Mouse (Mus musculus): Measurements from ENCODE around the gene Txndc15. TPM values are rescaled to one million over a fixed set of nuclear protein-coding genes. Genes with fewer than 3 reads are reported as not detected.

Gene Txndc15
- polyA plus RNA-seq, 1 experiment from 2014 or later: 125 TPM

DNA sequence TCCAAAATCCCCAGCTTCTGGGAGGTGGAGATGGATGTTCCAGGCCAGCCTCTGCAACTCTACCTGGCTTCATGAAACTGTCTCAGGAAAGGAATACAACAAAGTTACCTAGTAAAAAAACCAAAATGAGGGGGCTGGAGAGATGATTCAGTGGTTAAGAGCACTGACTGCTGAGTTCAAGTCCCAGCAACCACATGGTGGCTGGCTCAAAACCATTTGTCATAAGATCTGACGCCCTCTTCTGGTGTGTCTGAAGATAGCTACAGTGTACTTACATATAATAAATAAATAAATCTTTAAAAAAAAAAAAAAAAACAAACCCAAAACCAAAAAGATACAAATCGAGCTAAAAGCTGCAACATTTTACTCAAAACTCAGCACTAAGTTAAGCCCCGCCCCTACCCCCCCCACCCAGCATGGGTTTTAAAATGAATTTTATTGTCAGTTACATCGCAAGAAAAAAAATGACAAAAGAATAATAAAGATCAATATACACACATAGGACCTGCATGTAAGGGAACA lies 12.2 kb downstream of the Txndc15 start:
- Histone ChIP-seq H3K4me3 (replicated peaks; ENCODE audit: low read length) (peak overlapping the region; percentile 66), H3K9ac (replicated peaks; ENCODE audit: low read depth, low read length) (peak overlapping the region; percentile 74), H3K27me3 (replicated peaks; ENCODE audit: control insufficient read depth, insufficient read depth, low read length) (no peaks in the 10 kb centered on the region), H3K36me3 (ENCODE audit: control insufficient read depth, insufficient read depth) (peaks cover 9% of the 10 kb centered on the region; the same call in 1 of the 2 replicates), H3K9me3 (ENCODE audit: control insufficient read depth, low read length) (no peaks in the 10 kb centered on the region), H3K27ac (ENCODE audit: low read length) (peak overlapping the region; percentile 95), H3K4me1 (replicated peaks; ENCODE audit: control insufficient read depth, insufficient read depth, low read length) (peaks cover 4% of the 10 kb centered on the region; the same call in 1 of the 2 replicates), H3K4me2 (ENCODE audit: low read length) (peak overlapping the region; percentile 74)
- WGBS: 4% methylated on average over 4 of the region's 4 CpGs
- ATAC-seq: no peak

DNA sequence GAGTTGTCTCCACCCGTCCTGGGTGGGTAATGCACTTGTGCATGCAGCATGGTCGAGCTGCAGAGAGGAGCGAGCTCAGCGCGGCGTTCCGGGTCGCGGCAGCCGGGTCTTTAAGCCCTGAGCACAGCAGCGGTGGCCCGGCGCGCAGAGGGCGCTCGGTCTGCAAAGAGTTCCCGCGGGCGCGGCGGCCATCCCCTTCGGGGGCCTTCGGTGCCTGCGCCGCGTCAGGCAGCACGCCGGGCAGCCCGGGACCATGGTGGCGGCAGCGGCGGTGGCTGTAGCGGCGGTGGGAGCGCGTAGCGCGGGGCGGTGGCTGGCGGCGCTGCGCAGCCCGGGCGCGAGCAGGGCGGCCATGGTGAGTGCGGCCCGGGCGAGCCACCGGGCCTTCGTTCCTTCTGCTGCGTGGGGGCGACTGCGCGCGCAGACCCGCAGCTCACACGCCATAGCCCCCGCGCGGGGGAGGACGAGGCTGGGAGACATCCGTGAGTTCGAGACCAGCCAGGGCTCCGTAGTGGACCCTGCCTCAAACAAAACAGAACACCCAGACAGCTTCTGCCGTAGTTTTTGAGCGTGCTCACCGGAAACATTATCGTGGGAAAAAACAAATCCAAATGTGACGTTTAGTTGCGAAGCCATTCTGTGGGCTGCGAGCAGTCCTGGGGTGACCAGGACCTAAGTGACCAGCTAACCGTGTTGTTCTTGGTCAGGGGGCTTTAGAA lies 12.8 kb downstream of the Txndc15 start, which contains the start of gene Pcbd2:
Pcbd2 (plus strand) TSS at position 249 of the 719 bp plus-strand sequence.
- H3K9ac ChIP-seq (replicated peaks; ENCODE audit: low read depth, low read length): peak within 1 kb of the TSS; percentile 74
- peak within 1 kb of the TSS; percentile 66 for H3K4me3 ChIP-seq (replicated peaks; ENCODE audit: low read length)
- peak within 1 kb of the TSS; percentile 74 for H3K4me2 ChIP-seq (ENCODE audit: low read length)
- peak; percentile 94 for ATAC-seq
- peaks cover 4% of the 10 kb centered on the region; the same call in 1 of the 2 replicates for H3K4me1 ChIP-seq (replicated peaks; ENCODE audit: control insufficient read depth, insufficient read depth, low read length)
- H3K36me3 ChIP-seq (ENCODE audit: control insufficient read depth, insufficient read depth): peaks cover 9% of the 10 kb centered on the region; the same call in 1 of the 2 replicates
- no peaks in the 10 kb centered on the region for H3K9me3 ChIP-seq (ENCODE audit: control insufficient read depth, low read length)
- no peaks in the 10 kb centered on the region for H3K27me3 ChIP-seq (replicated peaks; ENCODE audit: control insufficient read depth, insufficient read depth, low read length)
- under 1% methylated on average over 73 of the region's 73 CpGs for WGBS
- peak within 1 kb of the TSS; percentile 95 for H3K27ac ChIP-seq (ENCODE audit: low read length)

DNA sequence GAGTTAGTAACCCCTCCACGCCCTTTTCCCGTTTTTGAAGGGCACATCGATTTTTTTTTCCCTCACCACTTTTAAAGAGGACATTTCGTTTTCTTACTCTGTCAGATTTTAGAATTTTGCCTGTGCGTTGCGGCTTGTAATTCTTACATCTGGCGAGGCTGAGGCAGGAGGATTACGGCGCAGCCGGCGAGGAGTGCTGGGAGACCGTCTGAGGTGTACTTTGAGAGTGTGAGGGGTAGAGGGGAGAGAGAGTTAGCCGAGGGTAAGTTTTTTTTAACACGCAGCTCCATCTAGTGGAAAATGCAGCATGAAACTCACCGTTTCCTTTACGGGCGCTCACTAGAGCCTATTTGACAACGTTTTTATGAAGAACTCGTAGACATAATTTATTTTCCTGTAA lies 13.4 kb downstream of the Txndc15 start:
- ATAC-seq: peak; percentile 70
- H3K4me3 ChIP-seq (replicated peaks; ENCODE audit: low read length): peak overlapping the region; percentile 66

DNA sequence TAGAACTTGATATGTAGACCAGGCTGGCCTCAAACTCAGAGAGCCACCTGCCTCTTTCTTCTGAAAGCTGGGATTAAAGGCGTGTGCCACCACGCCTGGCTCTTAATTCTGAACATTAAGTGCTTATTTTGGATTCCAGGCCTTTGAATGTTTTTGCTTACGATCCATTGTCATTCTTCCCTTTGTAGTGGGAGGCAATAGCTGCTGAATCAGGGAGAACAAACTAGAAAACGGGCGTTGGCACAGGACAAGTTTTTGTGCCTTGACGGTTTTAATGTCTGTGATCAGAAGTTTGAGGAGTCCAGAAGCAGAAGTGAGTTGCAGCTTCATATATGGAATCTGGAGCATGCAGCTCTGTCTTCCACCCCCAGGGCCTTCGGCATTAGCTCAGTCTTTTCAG lies 16.3 kb downstream of the Txndc15 start:
- Histone ChIP-seq H3K27ac (ENCODE audit: low read length) (no peak overlapping the region), H3K4me1 (replicated peaks; ENCODE audit: control insufficient read depth, insufficient read depth, low read length) (peaks cover 4% of the 10 kb centered on the region; the same call in 1 of the 2 replicates), H3K9me3 (ENCODE audit: control insufficient read depth, low read length) (no peaks in the 10 kb centered on the region), H3K27me3 (replicated peaks; ENCODE audit: control insufficient read depth, insufficient read depth, low read length) (no peaks in the 10 kb centered on the region), H3K9ac (replicated peaks; ENCODE audit: low read depth, low read length) (no peak overlapping the region), H3K4me3 (replicated peaks; ENCODE audit: low read length) (no peak overlapping the region), H3K4me2 (ENCODE audit: low read length) (no peak overlapping the region), H3K36me3 (ENCODE audit: control insufficient read depth, insufficient read depth) (no peaks in the 10 kb centered on the region; the same call in 1 of the 2 replicates)
- no peak for ATAC-seq
- WGBS: 81% methylated on average over 7 of the region's 7 CpGs

More for the DNA sequence above, 13.4 kb downstream of the Txndc15 start:
- peaks cover 4% of the 10 kb centered on the region; the same call in 1 of the 2 replicates for H3K4me1 ChIP-seq (replicated peaks; ENCODE audit: control insufficient read depth, insufficient read depth, low read length)
- H3K36me3 ChIP-seq (ENCODE audit: control insufficient read depth, insufficient read depth): peaks cover 9% of the 10 kb centered on the region; the same call in 1 of the 2 replicates
- H3K27me3 ChIP-seq (replicated peaks; ENCODE audit: control insufficient read depth, insufficient read depth, low read length): no peaks in the 10 kb centered on the region
- H3K9ac ChIP-seq (replicated peaks; ENCODE audit: low read depth, low read length): peak overlapping the region; percentile 74
- peak overlapping the region; percentile 95 for H3K27ac ChIP-seq (ENCODE audit: low read length)
- H3K4me2 ChIP-seq (ENCODE audit: low read length): peak overlapping the region; percentile 74
- WGBS: 4% methylated on average over 19 of the region's 19 CpGs
- H3K9me3 ChIP-seq (ENCODE audit: control insufficient read depth, low read length): no peaks in the 10 kb centered on the region

DNA sequence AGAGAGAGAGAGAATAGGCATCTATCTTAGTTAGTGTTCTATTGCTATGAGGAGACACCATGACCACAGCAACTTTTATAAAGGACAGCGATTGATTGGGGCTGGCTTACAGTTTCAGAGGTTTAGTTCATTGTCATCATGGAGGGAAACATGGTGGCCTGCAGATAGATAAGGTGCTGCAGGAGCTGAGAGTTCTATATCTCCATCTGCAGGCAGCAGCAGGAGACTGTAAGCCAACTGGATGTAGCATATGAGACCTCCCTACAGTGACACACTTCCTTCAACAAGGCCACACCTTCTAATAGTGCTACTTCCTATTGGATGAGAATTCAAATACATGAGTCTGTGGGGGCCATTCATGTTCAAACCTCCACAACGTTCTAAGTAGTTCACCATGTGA lies 17.7 kb downstream of the Txndc15 start:
- H3K9ac ChIP-seq (replicated peaks; ENCODE audit: low read depth, low read length): no peak overlapping the region
- no peak overlapping the region for H3K4me3 ChIP-seq (replicated peaks; ENCODE audit: low read length)
- WGBS: 90% methylated on average over 2 of the region's 2 CpGs
- no peaks in the 10 kb centered on the region for H3K27me3 ChIP-seq (replicated peaks; ENCODE audit: control insufficient read depth, insufficient read depth, low read length)
- H3K36me3 ChIP-seq (ENCODE audit: control insufficient read depth, insufficient read depth): no peaks in the 10 kb centered on the region
- ATAC-seq: no peak
- no peak overlapping the region for H3K4me2 ChIP-seq (ENCODE audit: low read length)
- no peaks in the 10 kb centered on the region for H3K9me3 ChIP-seq (ENCODE audit: control insufficient read depth, low read length)
- no peak overlapping the region for H3K27ac ChIP-seq (ENCODE audit: low read length)
- H3K4me1 ChIP-seq (replicated peaks; ENCODE audit: control insufficient read depth, insufficient read depth, low read length): peaks cover 4% of the 10 kb centered on the region; the same call in 1 of the 2 replicates

DNA sequence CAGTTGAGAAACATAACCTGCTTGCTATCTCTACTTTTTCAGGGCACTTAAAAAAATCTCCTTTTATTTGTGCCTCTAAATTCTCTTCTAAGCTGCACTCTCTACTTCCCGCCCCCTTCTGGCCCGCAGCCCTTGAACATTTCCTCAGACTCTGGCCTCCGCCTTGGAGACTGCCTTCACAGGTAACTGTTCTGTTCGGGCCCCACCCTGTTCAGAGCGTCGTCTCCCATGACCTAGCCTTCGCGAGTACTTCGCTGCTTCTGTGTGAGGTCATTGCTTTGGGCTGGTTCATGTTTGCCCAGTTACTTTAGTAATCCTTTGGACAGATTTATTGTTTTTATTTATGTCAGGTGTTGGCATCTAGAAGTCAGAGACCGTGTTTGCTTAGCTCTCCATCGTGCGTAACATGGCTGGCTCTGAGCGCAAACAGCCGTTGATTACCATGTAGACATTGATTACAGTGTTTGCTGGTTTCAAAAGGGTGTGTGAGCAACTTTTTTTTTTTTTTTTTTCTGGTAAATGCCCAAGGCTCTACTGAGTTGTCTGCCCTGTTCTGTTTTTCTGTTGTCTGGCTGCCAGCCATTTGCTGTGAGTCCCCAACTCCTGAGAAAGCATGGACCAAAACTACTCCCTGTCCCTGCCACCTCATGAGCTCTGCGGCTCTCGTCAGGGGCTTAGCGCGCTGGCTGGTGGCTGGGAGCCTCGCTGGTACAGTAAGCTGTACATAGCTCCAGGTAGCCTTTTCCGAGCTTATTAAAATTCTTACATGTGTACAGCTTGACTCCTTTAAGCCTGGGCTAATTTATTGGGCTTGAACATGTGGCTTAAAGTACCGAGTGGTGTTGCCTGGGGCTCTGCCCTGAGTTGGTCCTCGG lies 19.4 kb downstream of the Txndc15 start:
- Histone ChIP-seq H3K4me1 (replicated peaks; ENCODE audit: control insufficient read depth, insufficient read depth, low read length) (no peaks in the 10 kb centered on the region), H3K4me3 (replicated peaks; ENCODE audit: low read length) (no peak overlapping the region), H3K9me3 (ENCODE audit: control insufficient read depth, low read length) (no peaks in the 10 kb centered on the region), H3K36me3 (ENCODE audit: control insufficient read depth, insufficient read depth) (no peaks in the 10 kb centered on the region), H3K9ac (replicated peaks; ENCODE audit: low read depth, low read length) (no peak overlapping the region), H3K27ac (ENCODE audit: low read length) (no peak overlapping the region), H3K27me3 (replicated peaks; ENCODE audit: control insufficient read depth, insufficient read depth, low read length) (no peaks in the 10 kb centered on the region), H3K4me2 (ENCODE audit: low read length) (no peak overlapping the region)
- 83% methylated on average over 22 of the region's 22 CpGs for WGBS
- ATAC-seq: no peak

DNA sequence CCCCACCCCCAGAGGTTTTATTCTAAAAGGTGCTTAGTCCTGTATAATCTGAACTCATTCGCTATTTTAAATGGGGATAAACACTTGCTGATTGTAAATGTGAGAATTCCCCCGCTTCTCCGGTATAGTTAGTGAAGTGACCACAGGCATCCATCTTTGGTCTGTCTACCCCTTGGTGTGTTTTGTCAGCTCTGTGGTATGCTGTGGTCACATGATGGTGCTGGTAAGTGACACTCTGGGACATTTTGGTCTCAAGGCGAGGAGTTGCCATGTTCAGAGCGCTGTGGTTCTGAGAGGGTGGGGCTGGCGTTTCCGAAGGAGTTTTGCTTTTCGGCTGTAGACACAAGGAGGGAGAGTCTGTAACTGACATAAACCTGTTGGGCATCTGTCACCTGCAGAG lies 23.4 kb downstream of the Txndc15 start:
- Histone ChIP-seq H3K4me2 (ENCODE audit: low read length) (no peak overlapping the region), H3K4me3 (replicated peaks; ENCODE audit: low read length) (no peak overlapping the region), H3K36me3 (ENCODE audit: control insufficient read depth, insufficient read depth) (no peaks in the 10 kb centered on the region), H3K27me3 (replicated peaks; ENCODE audit: control insufficient read depth, insufficient read depth, low read length) (no peaks in the 10 kb centered on the region), H3K27ac (ENCODE audit: low read length) (no peak overlapping the region), H3K9ac (replicated peaks; ENCODE audit: low read depth, low read length) (no peak overlapping the region), H3K9me3 (ENCODE audit: control insufficient read depth, low read length) (no peaks in the 10 kb centered on the region), H3K4me1 (replicated peaks; ENCODE audit: control insufficient read depth, insufficient read depth, low read length) (no peaks in the 10 kb centered on the region)
- WGBS: 91% methylated on average over 8 of the region's 8 CpGs
- ATAC-seq: no peak

DNA sequence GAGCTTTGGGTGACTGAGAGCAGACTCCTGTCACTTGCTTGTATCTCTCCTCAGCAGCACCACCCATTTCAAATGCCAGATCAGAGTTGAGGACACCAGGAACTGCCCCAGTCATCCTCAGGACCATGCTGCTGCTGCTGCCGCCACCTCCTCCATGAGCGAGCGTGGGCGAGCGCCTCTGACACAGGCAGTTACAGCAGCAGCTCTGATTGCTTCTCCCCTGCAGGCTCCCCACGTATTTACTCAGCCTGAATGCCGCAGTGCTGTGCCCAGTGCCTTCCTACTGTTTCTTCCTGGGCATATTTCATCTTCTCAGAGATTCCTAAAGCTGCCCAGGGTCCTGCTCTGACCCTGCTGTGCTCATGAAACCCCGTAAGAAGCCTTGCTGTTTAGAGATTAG lies 27.9 kb downstream of the Txndc15 start:
- H3K27me3 ChIP-seq (replicated peaks; ENCODE audit: control insufficient read depth, insufficient read depth, low read length): no peaks in the 10 kb centered on the region
- no peak for ATAC-seq
- H3K4me2 ChIP-seq (ENCODE audit: low read length): no peak overlapping the region
- H3K9me3 ChIP-seq (ENCODE audit: control insufficient read depth, low read length): no peaks in the 10 kb centered on the region
- WGBS: 71% methylated on average over 8 of the region's 8 CpGs
- no peak overlapping the region for H3K9ac ChIP-seq (replicated peaks; ENCODE audit: low read depth, low read length)
- no peaks in the 10 kb centered on the region for H3K36me3 ChIP-seq (ENCODE audit: control insufficient read depth, insufficient read depth)
- no peak overlapping the region for H3K4me3 ChIP-seq (replicated peaks; ENCODE audit: low read length)
- no peak overlapping the region for H3K27ac ChIP-seq (ENCODE audit: low read length)
- H3K4me1 ChIP-seq (replicated peaks; ENCODE audit: control insufficient read depth, insufficient read depth, low read length): no peaks in the 10 kb centered on the region

DNA sequence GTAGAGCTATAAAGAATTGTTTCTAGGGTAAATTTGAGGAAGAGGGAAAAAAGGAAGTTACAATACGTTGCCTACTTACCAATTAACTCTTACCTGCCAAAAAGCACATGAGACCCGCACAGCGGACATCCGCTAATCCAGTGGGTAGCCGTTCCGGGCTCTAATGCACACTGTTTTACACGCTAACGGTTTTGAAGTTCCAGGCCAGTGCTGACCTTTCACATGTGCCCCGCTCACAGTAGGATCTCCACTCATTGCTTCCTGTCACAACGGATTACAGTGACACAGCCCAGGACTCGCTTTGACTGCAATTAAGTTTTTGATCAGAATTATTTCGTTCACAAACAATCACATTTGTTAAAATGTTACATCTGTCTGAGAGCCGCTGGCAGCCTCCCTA lies 39.9 kb downstream of the Txndc15 start:
- Histone ChIP-seq H3K9me3 (ENCODE audit: control insufficient read depth, low read length) (no peaks in the 10 kb centered on the region), H3K4me3 (replicated peaks; ENCODE audit: low read length) (no peak overlapping the region), H3K36me3 (ENCODE audit: control insufficient read depth, insufficient read depth) (no peaks in the 10 kb centered on the region), H3K4me1 (replicated peaks; ENCODE audit: control insufficient read depth, insufficient read depth, low read length) (no peaks in the 10 kb centered on the region), H3K4me2 (ENCODE audit: low read length) (no peak overlapping the region), H3K9ac (replicated peaks; ENCODE audit: low read depth, low read length) (no peak overlapping the region), H3K27ac (ENCODE audit: low read length) (no peak overlapping the region), H3K27me3 (replicated peaks; ENCODE audit: control insufficient read depth, insufficient read depth, low read length) (no peaks in the 10 kb centered on the region)
- ATAC-seq: no peak
- 77% methylated on average over 13 of the region's 13 CpGs for WGBS

Data from forebrain, embryonic 16.5 days (tissue).